Mouse (Mus musculus): ENCODE data around the gene Zbtb38.
A peak's percentile ranks its signal among the peaks of the same experiment; 100 is the strongest.

Gene Zbtb38

GRCm38 (mm10) chr9:96731961-96732511 lies 20.6 kb downstream of the Zbtb38 start:
- DNase-seq (ENCODE audit: low read depth, low spot score) = no peak

- DNase-seq (ENCODE audit: low read depth, low spot score) = no peak
These were observed 21.4 kb downstream of the Zbtb38 start for GRCm38 (mm10) chr9:96731039-96731895.

DNA sequence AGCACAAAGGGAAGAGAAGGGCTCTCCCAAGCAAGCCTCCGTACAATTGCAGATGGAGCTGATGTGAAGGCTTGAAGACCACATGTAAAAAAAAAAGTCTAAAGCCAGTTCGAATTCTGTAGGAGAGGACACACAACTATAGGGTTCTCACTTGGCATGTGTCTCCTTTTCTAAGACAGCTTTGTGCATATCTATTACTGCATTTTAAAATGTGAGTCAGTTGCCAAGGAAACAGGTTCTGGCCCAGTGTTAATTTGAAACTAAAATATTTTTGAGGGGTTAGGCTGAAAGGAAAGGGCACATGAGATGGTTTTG lies 22.4 kb downstream of the Zbtb38 start:
- DNase-seq (ENCODE audit: low read depth, low spot score) = no peak

GRCm38 (mm10) chr9:96729537-96730310 lies 22.9 kb downstream of the Zbtb38 start:
- no peak for DNase-seq (ENCODE audit: low read depth, low spot score)

- no peak for DNase-seq (ENCODE audit: low read depth, low spot score)
These were observed 24.1 kb downstream of the Zbtb38 start for GRCm38 (mm10) chr9:96728338-96729162.

DNA sequence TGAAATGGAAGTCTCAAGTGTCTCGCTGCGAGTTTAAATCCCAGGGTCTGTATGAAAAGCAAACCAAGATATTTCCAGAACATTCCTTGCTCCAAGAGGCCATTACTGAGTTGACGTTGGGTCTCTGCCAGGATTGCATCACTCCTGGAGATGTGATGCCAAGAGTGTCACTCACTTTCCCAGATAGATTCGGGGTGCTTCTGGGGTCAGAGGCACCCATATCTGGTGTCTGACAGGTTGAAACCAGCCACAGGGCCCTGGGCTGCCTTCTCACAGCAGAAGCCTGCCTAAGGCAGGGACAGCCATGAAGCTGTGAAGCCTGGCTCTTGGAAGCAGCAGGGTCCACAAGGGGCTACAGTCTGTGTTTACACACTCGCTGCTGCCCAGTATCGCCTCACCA lies 24.9 kb downstream of the Zbtb38 start:
- DNase-seq (ENCODE audit: low read depth, low spot score) = no peak

DNA sequence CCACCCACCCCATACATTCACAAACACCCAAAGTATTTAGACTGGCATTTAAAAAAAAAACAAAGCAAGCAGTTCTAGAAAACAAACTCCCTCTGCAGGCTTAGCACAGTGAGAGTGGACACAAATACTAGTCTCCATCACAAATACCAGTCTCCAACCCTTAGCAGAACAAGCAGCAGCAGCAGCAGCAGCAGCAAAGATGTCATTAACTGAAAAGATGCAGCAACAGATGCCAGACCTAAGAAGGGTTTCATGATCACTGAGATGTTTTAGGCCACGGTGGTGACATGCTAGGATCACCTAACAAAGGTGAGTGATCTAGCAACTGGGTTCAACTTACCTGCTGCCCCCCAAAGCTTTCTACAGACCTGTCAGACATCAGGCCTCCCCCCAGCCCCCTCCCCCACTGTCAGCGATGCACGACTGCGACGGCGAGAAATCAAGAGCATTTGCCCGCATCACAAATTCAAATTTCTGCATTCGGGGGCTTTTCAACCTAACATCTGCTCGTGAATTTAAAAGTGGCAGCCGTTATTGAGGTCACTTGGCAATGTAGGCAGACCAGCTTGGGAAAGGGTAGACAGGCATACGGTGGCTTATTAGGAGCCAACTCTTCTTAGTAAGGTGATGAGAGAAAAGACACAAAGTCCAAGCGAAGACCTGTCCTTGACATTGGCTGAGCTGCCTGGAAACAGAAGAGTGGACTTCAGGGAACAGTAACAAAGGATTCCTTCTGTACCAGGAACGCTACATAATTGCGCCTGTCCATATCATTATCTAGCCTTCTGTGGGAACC lies 26.1 kb downstream of the Zbtb38 start:
- no peak for DNase-seq (ENCODE audit: low read depth, low spot score)

GRCm38 (mm10) chr9:96725582-96726320 lies 26.9 kb downstream of the Zbtb38 start:
- DNase-seq (ENCODE audit: low read depth, low spot score) = no peak

DNA sequence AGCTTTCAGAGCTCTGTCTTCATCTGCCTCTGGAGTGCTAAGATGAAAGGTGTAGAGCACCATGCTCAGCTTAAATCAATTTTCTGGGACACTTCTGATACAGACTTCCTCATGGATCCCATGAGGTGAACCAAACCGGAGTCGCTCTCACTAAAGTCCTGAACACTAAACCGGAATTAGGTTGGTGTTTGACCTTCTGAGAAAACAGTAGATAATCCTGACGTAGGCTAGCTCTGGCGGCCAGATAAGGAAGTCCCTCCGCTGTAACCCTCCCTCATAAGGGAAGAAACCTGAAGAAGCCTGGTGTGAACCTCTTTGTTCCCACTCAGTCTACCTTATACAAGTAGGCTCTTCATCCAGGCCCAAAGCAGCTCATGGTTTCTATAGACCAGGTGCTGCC lies 29.0 kb downstream of the Zbtb38 start:
- DNase-seq (ENCODE audit: low read depth, low spot score) = no peak

DNA sequence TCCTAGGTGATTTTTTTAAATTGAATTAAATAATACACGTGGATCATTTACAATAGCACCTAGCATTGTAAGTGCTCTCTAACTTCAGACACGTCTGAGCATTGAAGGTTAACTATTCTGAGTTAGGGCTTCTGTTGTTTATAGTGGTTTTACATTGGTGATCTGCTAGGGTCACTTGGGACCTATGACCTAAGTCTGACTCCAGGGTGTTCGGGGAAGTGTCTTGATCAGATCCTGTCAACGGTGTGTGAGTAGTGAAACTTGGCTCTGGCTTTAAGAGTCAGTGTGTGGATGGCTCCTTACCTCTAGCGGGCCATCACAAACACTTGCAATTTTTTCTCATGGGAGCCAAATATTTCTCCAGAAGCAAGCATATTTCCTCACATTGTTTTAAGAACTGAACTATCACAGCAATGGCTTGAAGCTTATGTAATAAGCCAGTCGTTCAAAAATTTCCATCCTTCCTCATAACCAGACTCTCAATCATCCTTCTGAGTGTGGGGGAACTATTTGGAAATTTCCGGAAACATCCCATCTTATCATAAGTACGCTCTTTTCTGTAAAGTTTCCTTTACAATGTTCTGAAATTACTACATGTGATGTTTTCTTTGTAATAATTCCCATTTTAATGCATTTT lies 31.4 kb downstream of the Zbtb38 start:
- no peak for DNase-seq (ENCODE audit: low read depth, low spot score)

GRCm38 (mm10) chr9:96720510-96721162 lies 32.0 kb downstream of the Zbtb38 start:
- no peak for DNase-seq (ENCODE audit: low read depth, low spot score)

GRCm38 (mm10) chr9:96719408-96720158 lies 33.0 kb downstream of the Zbtb38 start:
- peak; percentile 80 for DNase-seq (ENCODE audit: low read depth, low spot score)

GRCm38 (mm10) chr9:96718888-96719287 lies 33.7 kb downstream of the Zbtb38 start:
- DNase-seq (ENCODE audit: low read depth, low spot score) = peak; percentile 79

GRCm38 (mm10) chr9:96718402-96718798 lies 34.2 kb downstream of the Zbtb38 start:
- no peak for DNase-seq (ENCODE audit: low read depth, low spot score)

- DNase-seq (ENCODE audit: low read depth, low spot score) = no peak
These were observed 34.8 kb downstream of the Zbtb38 start for GRCm38 (mm10) chr9:96717698-96718401.

GRCm38 (mm10) chr9:96716735-96717444 lies 35.7 kb downstream of the Zbtb38 start:
- DNase-seq (ENCODE audit: low read depth, low spot score) = no peak

- no peak for DNase-seq (ENCODE audit: low read depth, low spot score)
These were observed 36.5 kb downstream of the Zbtb38 start for GRCm38 (mm10) chr9:96716136-96716535.
